Mouse (Mus musculus) MEL (cell line): ENCODE measurements around the gene Atp5h. TPM values are rescaled to one million over a fixed set of nuclear protein-coding genes. Genes with fewer than 3 reads are reported as not detected.

ENCODE experiments used
- DNase-seq: peaks from one replicate; pipeline ENCODE4 v3.0.0; 2011; ENCODE audit warnings: low read depth, low spot score
- H3K27ac ChIP-seq: 2 replicates; pipeline ENCODE4 v1.5.1; 2012; ENCODE audit warnings: low read depth, mild to moderate bottlenecking, control low read depth, low read length, moderate library complexity; ENCODE audit not compliant: control insufficient read depth
- H3K27me3 ChIP-seq, 2 experiments: fragments of 150-350 bp in 1 of 2; sonication (generic) in 1 of 2; 2 replicates each; pipeline ENCODE4 v1.6.1; 2012; ENCODE audit warnings: low read length in 2 of 2, mild to moderate bottlenecking in 2 of 2, improper control_type of control experiment in 1 of 2, moderate library complexity in 1 of 2; ENCODE audit not compliant: insufficient read depth in 2 of 2, control insufficient read depth in 1 of 2
- H3K36me3 ChIP-seq, 2 experiments: 2 replicates each; pipeline ENCODE4 v1.6.1; 2012 to 2014; ENCODE audit warnings: low read length in 2 of 2, improper control_type of control experiment in 1 of 2, inconsistent platforms in 1 of 2, mild to moderate bottlenecking in 1 of 2; ENCODE audit not compliant: insufficient read depth in 2 of 2, control insufficient read depth in 1 of 2
- H3K4me1 ChIP-seq, 2 experiments: fragments of 150-350 bp in 1 of 2; sonication (generic) in 1 of 2; 2 replicates each; pipeline ENCODE4 v1.6.1; 2012; ENCODE audit warnings: low read length in 2 of 2, improper control_type of control experiment in 1 of 2, mild to moderate bottlenecking in 1 of 2; ENCODE audit not compliant: insufficient read depth in 2 of 2, control insufficient read depth in 1 of 2
- H3K4me3 ChIP-seq, 2 experiments: fragments of 150-350 bp in 1 of 2; sonication (generic) in 1 of 2; 2 replicates each; pipeline ENCODE4 v1.5.1; 2012; ENCODE audit warnings: low read depth in 2 of 2, low read length in 2 of 2, mild to moderate bottlenecking in 2 of 2, moderate library complexity in 2 of 2, control low read depth in 1 of 2, improper control_type of control experiment in 1 of 2; ENCODE audit not compliant: control insufficient read depth in 1 of 2, insufficient read depth in 1 of 2
- H3K79me2 ChIP-seq: 2 replicates; pipeline ENCODE4 v1.6.1; 2012; ENCODE audit warnings: mild to moderate bottlenecking, low read length, moderate library complexity; ENCODE audit not compliant: control insufficient read depth, poor library complexity, insufficient read depth
- H3K9ac ChIP-seq: 2 replicates; pipeline ENCODE4 v1.6.1; 2012; ENCODE audit warnings: low read depth, mild to moderate bottlenecking, control low read depth, low read length, moderate library complexity; ENCODE audit not compliant: control insufficient read depth, poor library complexity, severe bottlenecking
- H3K9me3 ChIP-seq: fragments of 150-350 bp; sonication (generic); replicated peaks from 2 replicates; pipeline ENCODE4 v1.6.1; 2012; ENCODE audit warnings: mild to moderate bottlenecking, low read length, improper control_type of control experiment, moderate library complexity; ENCODE audit not compliant: insufficient read depth
- CHD1 ChIP-seq: IDR thresholded peaks from 2 replicates; pipeline ENCODE4 v1.6.1; 2012; ENCODE audit warnings: low read depth, mild to moderate bottlenecking, inconsistent platforms, low read length, improper control_type of control experiment
- CHD2 ChIP-seq: IDR thresholded peaks from 2 replicates; pipeline ENCODE4 v1.6.1; 2011; ENCODE audit warnings: low read length, improper control_type of control experiment
- CTCF ChIP-seq, 3 experiments: IDR thresholded peaks in 2 of 3; conservative IDR thresholded peaks in 1 of 3; 2 replicates each; pipeline ENCODE4 v1.5.1; 2011 to 2012; ENCODE audit warnings: low read length in 3 of 3, low read depth in 2 of 3, mild to moderate bottlenecking in 2 of 3, improper control_type of control experiment in 1 of 3, inconsistent platforms in 1 of 3, mixed read lengths in 1 of 3, moderate library complexity in 1 of 3; ENCODE audit not compliant: control insufficient read depth in 1 of 3, insufficient read depth in 1 of 3, poor library complexity in 1 of 3, severe bottlenecking in 1 of 3
- ELF1 ChIP-seq: IDR thresholded peaks from 2 replicates; pipeline ENCODE4 v1.6.1; 2014; ENCODE audit warnings: low read depth, mild to moderate bottlenecking, inconsistent platforms, low read length, improper control_type of control experiment, moderate library complexity
- EP300 ChIP-seq, 2 experiments: IDR thresholded peaks; 2 replicates each; pipeline ENCODE4 v1.6.1; 2011; ENCODE audit warnings: improper control_type of control experiment in 2 of 2, low read length in 2 of 2, low read depth in 1 of 2, mild to moderate bottlenecking in 1 of 2
- GABPA ChIP-seq: IDR thresholded peaks from 2 replicates; pipeline ENCODE4 v1.6.1; 2012; ENCODE audit warnings: low read depth, mild to moderate bottlenecking, inconsistent platforms, low read length, improper control_type of control experiment, moderate library complexity
- HCFC1 ChIP-seq: IDR thresholded peaks from 2 replicates; pipeline ENCODE4 v1.6.1; 2012; ENCODE audit warnings: low read depth, mild to moderate bottlenecking, inconsistent platforms, low read length, improper control_type of control experiment, moderate library complexity
- JUND ChIP-seq: IDR thresholded peaks from 2 replicates; pipeline ENCODE4 v1.6.1; 2011; ENCODE audit warnings: low read depth, mild to moderate bottlenecking, improper control_type of control experiment, low read length
- KAT2A ChIP-seq: conservative IDR thresholded peaks from 2 replicates; pipeline ENCODE4 v1.6.1; 2012; ENCODE audit warnings: low read depth, low read length, improper control_type of control experiment, inconsistent platforms
- MAFK ChIP-seq: IDR thresholded peaks from 2 replicates; pipeline ENCODE4 v1.6.1; 2011; ENCODE audit warnings: low read depth, mild to moderate bottlenecking, low read length, improper control_type of control experiment, borderline replicate concordance
- MAX ChIP-seq: IDR thresholded peaks from 2 replicates; pipeline ENCODE4 v1.6.1; 2011; ENCODE audit warnings: low read length, improper control_type of control experiment
- MAZ ChIP-seq: IDR thresholded peaks from 2 replicates; pipeline ENCODE4 v1.6.1; 2012; ENCODE audit warnings: low read depth, mild to moderate bottlenecking, inconsistent platforms, low read length, improper control_type of control experiment
- MEF2A ChIP-seq: IDR thresholded peaks from 2 replicates; pipeline ENCODE4 v1.6.1; 2014; ENCODE audit warnings: low read depth, mild to moderate bottlenecking, inconsistent platforms, low read length, improper control_type of control experiment; ENCODE audit not compliant: poor library complexity, insufficient replicate concordance, severe bottlenecking; ENCODE audit errors: extremely low read depth
- MYB ChIP-seq: IDR thresholded peaks from 2 replicates; pipeline ENCODE4 v1.6.1; 2011; ENCODE audit warnings: mild to moderate bottlenecking, low read depth, low read length, improper control_type of control experiment
- MYC ChIP-seq: IDR thresholded peaks from 2 replicates; pipeline ENCODE4 v1.6.1; 2011; ENCODE audit warnings: low read depth, mild to moderate bottlenecking, low read length, improper control_type of control experiment, moderate library complexity
- NELFE ChIP-seq: IDR thresholded peaks from 2 replicates; pipeline ENCODE4 v1.6.1; 2011; ENCODE audit warnings: low read depth, low read length, improper control_type of control experiment
- POLR2AphosphoS5 ChIP-seq: IDR thresholded peaks from 2 replicates; pipeline ENCODE4 v1.6.1; 2012; ENCODE audit warnings: low read depth, borderline replicate concordance, mild to moderate bottlenecking, inconsistent platforms, low read length, moderate library complexity, mixed read lengths
- SIN3A ChIP-seq: IDR thresholded peaks from 2 replicates; pipeline ENCODE4 v1.6.1; 2012; ENCODE audit warnings: low read length, improper control_type of control experiment, inconsistent platforms
- SMC3 ChIP-seq: IDR thresholded peaks from 2 replicates; pipeline ENCODE4 v1.6.1; 2011; ENCODE audit warnings: low read depth, low read length, improper control_type of control experiment
- TAL1 ChIP-seq: IDR thresholded peaks from 2 replicates; pipeline ENCODE4 v1.6.1; 2012; ENCODE audit warnings: mild to moderate bottlenecking, inconsistent platforms, low read length, moderate library complexity, mixed read lengths
- TBP ChIP-seq: IDR thresholded peaks from 2 replicates; pipeline ENCODE4 v1.8.0; 2011; ENCODE audit warnings: low read depth, low read length, improper control_type of control experiment
- TCF12 ChIP-seq: IDR thresholded peaks from 2 replicates; pipeline ENCODE4 v1.6.1; 2014; ENCODE audit warnings: low read depth, mild to moderate bottlenecking, inconsistent platforms, low read length, improper control_type of control experiment, moderate library complexity
- UBTF ChIP-seq: IDR thresholded peaks from 2 replicates; pipeline ENCODE4 v1.6.1; 2012; ENCODE audit warnings: low read depth, mild to moderate bottlenecking, inconsistent platforms, low read length, improper control_type of control experiment, moderate library complexity, borderline replicate concordance; ENCODE audit not compliant: insufficient read depth
- USF2 ChIP-seq, 2 experiments: IDR thresholded peaks; 2 replicates each; pipeline ENCODE4 v1.6.1; 2011 to 2012; ENCODE audit warnings: improper control_type of control experiment in 2 of 2, low read length in 2 of 2, borderline replicate concordance in 1 of 2, inconsistent platforms in 1 of 2, low read depth in 1 of 2, mild to moderate bottlenecking in 1 of 2; ENCODE audit not compliant: insufficient read depth in 1 of 2
- ZC3H11A ChIP-seq: IDR thresholded peaks from 2 replicates; pipeline ENCODE4 v1.6.1; 2012; ENCODE audit warnings: low read depth, mild to moderate bottlenecking, inconsistent platforms, low read length, improper control_type of control experiment
- ZKSCAN1 ChIP-seq: IDR thresholded peaks from 2 replicates; pipeline ENCODE4 v1.6.1; 2012; ENCODE audit warnings: low read depth, mild to moderate bottlenecking, inconsistent platforms, low read length, improper control_type of control experiment, moderate library complexity
- ZMIZ1 ChIP-seq: IDR thresholded peaks from 2 replicates; pipeline ENCODE4 v1.6.1; 2012; ENCODE audit warnings: low read depth, mild to moderate bottlenecking, inconsistent platforms, low read length, improper control_type of control experiment, moderate library complexity
- ZNF384 ChIP-seq: IDR thresholded peaks from 2 replicates; pipeline ENCODE4 v1.6.1; 2012; ENCODE audit warnings: low read depth, mild to moderate bottlenecking, inconsistent platforms, low read length, improper control_type of control experiment
- polyA plus RNA-seq, 2 experiments: library from polyadenylated mRNA; stranded (reverse) in 1 of 2; unstranded in 1 of 2; fragments of >175 nt in 1 of 2; fragments of >200 nt in 1 of 2; gene quantifications; 2 replicates each; pipeline versions ENCODE4 v1.2.1 to v1.2.4; 2012; ENCODE audit warnings: low replicate concordance in 2 of 2, low read depth in 1 of 2; ENCODE audit not compliant: insufficient read length in 2 of 2, insufficient read depth in 1 of 2, missing spikeins in 1 of 2
- total RNA-seq: library from RNA; depleted of rRNA; stranded (reverse); fragments of 300-350 nt; gene quantifications from 2 replicates; pipeline ENCODE4 v1.2.3, GENCODE M21; 2012

Atp5h gene
- total and polyA plus RNA-seq, 3 experiments: 525 to 1,715 (median 706) TPM

- Histone ChIP-seq H3K27me3 (no peaks in the 10 kb centered on the region), H3K79me2 (no peaks in the 10 kb centered on the region), H3K36me3 (no peaks in the 10 kb centered on the region), H3K9ac (no peak overlapping the region), H3K9me3 (no peaks in the 10 kb centered on the region), H3K4me1 (peaks cover 3 to 13% of the 10 kb centered on the region in 2 experiments), H3K27ac (peak overlapping the region; percentile 5; the same call in 1 of the 2 replicates)
- peak; percentile 54 for DNase-seq
- no peak for TF ChIP-seq TCF12
- TF ChIP-seq USF2 (IDR thresholded peaks at IDR 0.05; ENCODE audit: borderline replicate concordance in 1 of 2, insufficient read depth in 1 of 2, low read depth in 1 of 2, low read length in 2 of 2): no peak
- no peak for TF ChIP-seq JUND
- no peak for TF ChIP-seq MAFK
- no peak for TF ChIP-seq GABPA
- TF ChIP-seq ZNF384: no peak
- TF ChIP-seq NELFE: no peak
- no peak for TF ChIP-seq SMC3
- no peak for TF ChIP-seq MAX
- no peak for TF ChIP-seq MEF2A
- TF ChIP-seq HCFC1: no peak
- TF ChIP-seq TBP: no peak
- no peak for TF ChIP-seq MYC
- no peak for TF ChIP-seq CTCF (IDR thresholded peaks at IDR 0.05 in 2 of 3, conservative IDR thresholded peaks at IDR 0.05 in 1 of 3; ENCODE audit: control insufficient read depth in 1 of 3, insufficient read depth in 1 of 3, low read depth in 2 of 3, low read length in 3 of 3, poor library complexity in 1 of 3, severe bottlenecking in 1 of 3)
- no peak for TF ChIP-seq POLR2AphosphoS5
- no peak for TF ChIP-seq ELF1
- TF ChIP-seq KAT2A: no peak
- TF ChIP-seq, all 39 proteins: peak for 0
- no peak overlapping the region for H3K4me3 ChIP-seq
Measured at GRCm38 (mm10) chr11:115451781-115452241, 32.0 kb upstream of the Atp5h start.

GRCm38 (mm10) chr11:115450176-115450575, 30.4 kb upstream of the Atp5h start:
- Histone ChIP-seq H3K4me3 (no peak overlapping the region), H3K36me3 (no peaks in the 10 kb centered on the region), H3K27me3 (no peaks in the 10 kb centered on the region), H3K9me3 (no peaks in the 10 kb centered on the region), H3K27ac (no peak overlapping the region)
- no peak for DNase-seq
- TF ChIP-seq CHD2 (no peak), TBP (no peak), MAFK (no peak), MYC (no peak), ZC3H11A (no peak), ELF1 (no peak), GABPA (no peak), UBTF (no peak), EP300 (IDR thresholded peaks at IDR 0.05; ENCODE audit: low read depth in 1 of 2, low read length in 2 of 2) (no peak), MYB (no peak), SIN3A (no peak), CHD1 (no peak), ZMIZ1 (no peak), USF2 (IDR thresholded peaks at IDR 0.05; ENCODE audit: borderline replicate concordance in 1 of 2, insufficient read depth in 1 of 2, low read depth in 1 of 2, low read length in 2 of 2) (no peak), MAZ (no peak), HCFC1 (no peak), ZKSCAN1 (no peak), TAL1 (no peak)
- TF ChIP-seq, all 39 proteins: peak for 0
- Histone ChIP-seq H3K9ac (no peak overlapping the region), H3K79me2 (no peaks in the 10 kb centered on the region), H3K4me1 (peaks cover 3 to 13% of the 10 kb centered on the region in 2 experiments)
